Mouse (Mus musculus): Measurements from ENCODE around the gene Sumo3.

The Sumo3 gene

GRCm38 (mm10) chr10:77605908-77606826, at the start of gene Sumo3, which contains the start of gene Gm49325:
Sumo3 (plus strand) TSS chr10:77606097.
Gm49325 (plus strand) TSS chr10:77606197.
- peak; percentile 91 for DNase-seq (ENCODE audit: low read depth, low spot score)

- no peak for DNase-seq (ENCODE audit: low read depth, low spot score)
Measured at GRCm38 (mm10) chr10:77556631-77557030, 49.3 kb upstream of the Sumo3 start.

GRCm38 (mm10) chr10:77557641-77558040, 48.3 kb upstream of the Sumo3 start:
- DNase-seq (ENCODE audit: low read depth, low spot score) = no peak

GRCm38 (mm10) chr10:77560090-77560489, 45.8 kb upstream of the Sumo3 start:
- no peak for DNase-seq (ENCODE audit: low read depth, low spot score)

- no peak for DNase-seq (ENCODE audit: low read depth, low spot score)
Measured at GRCm38 (mm10) chr10:77560830-77561229, 45.1 kb upstream of the Sumo3 start.

GRCm38 (mm10) chr10:77561508-77561907, 44.4 kb upstream of the Sumo3 start:
- DNase-seq (ENCODE audit: low read depth, low spot score) = no peak

- DNase-seq (ENCODE audit: low read depth, low spot score) = no peak
Measured at GRCm38 (mm10) chr10:77565005-77565404, 40.9 kb upstream of the Sumo3 start.

- peak; percentile 78 for DNase-seq (ENCODE audit: low read depth, low spot score)
Measured at GRCm38 (mm10) chr10:77566651-77567050, 39.2 kb upstream of the Sumo3 start.

GRCm38 (mm10) chr10:77569481-77569880, 36.4 kb upstream of the Sumo3 start:
- DNase-seq (ENCODE audit: low read depth, low spot score) = no peak

- no peak for DNase-seq (ENCODE audit: low read depth, low spot score)
Measured at GRCm38 (mm10) chr10:77569973-77570658, 35.8 kb upstream of the Sumo3 start.

- no peak for DNase-seq (ENCODE audit: low read depth, low spot score)
Measured at GRCm38 (mm10) chr10:77572225-77572624, 33.7 kb upstream of the Sumo3 start.

GRCm38 (mm10) chr10:77573162-77573561, 32.7 kb upstream of the Sumo3 start:
- no peak for DNase-seq (ENCODE audit: low read depth, low spot score)

- no peak for DNase-seq (ENCODE audit: low read depth, low spot score)
Measured at GRCm38 (mm10) chr10:77580027-77580920, 25.6 kb upstream of the Sumo3 start.

GRCm38 (mm10) chr10:77581023-77581407, 24.9 kb upstream of the Sumo3 start:
- no peak for DNase-seq (ENCODE audit: low read depth, low spot score)

- DNase-seq (ENCODE audit: low read depth, low spot score) = peak; percentile 99
Measured at GRCm38 (mm10) chr10:77581408-77582284, 24.3 kb upstream of the Sumo3 start, which contains the start of gene Pttg1ip. Pttg1ip (plus strand) TSS chr10:77581720.

- no peak for DNase-seq (ENCODE audit: low read depth, low spot score)
Measured at GRCm38 (mm10) chr10:77582285-77582618, 23.6 kb upstream of the Sumo3 start.

- peak; percentile 50 for DNase-seq (ENCODE audit: low read depth, low spot score)
Measured at GRCm38 (mm10) chr10:77583795-77584422, 22.0 kb upstream of the Sumo3 start.

GRCm38 (mm10) chr10:77586637-77587036, 19.3 kb upstream of the Sumo3 start:
- no peak for DNase-seq (ENCODE audit: low read depth, low spot score)

GRCm38 (mm10) chr10:77587091-77587775, 18.7 kb upstream of the Sumo3 start:
- DNase-seq (ENCODE audit: low read depth, low spot score) = no peak

- DNase-seq (ENCODE audit: low read depth, low spot score) = no peak
Measured at GRCm38 (mm10) chr10:77588036-77588435, 17.9 kb upstream of the Sumo3 start.

Data from skeletal muscle tissue, adult 2 months (tissue).